In genomic region chr5:115415111-115416085, GRCm38 (mm10) we compare ENCODE assay signal across 8 mouse cellular contexts. TPM values are rescaled to one million over a fixed set of nuclear protein-coding genes. Genes with fewer than 3 reads are reported as not detected.
DNase-seq lines count a peak whose midpoint lies in the region; ATAC-seq and TF ChIP-seq lines count a peak whose summit lies in the region.

No protein-coding gene starts in this region.

- H3K27me3 ChIP-seq in intestine, embryonic 14.5 days (replicated peaks; ENCODE audit: control insufficient read depth, insufficient read depth, low read length): no peaks in the 10 kb centered on the region
- no peaks in the 10 kb centered on the region for H3K27me3 ChIP-seq in intestine, embryonic 16.5 days (replicated peaks; ENCODE audit: control insufficient read depth, insufficient read depth, low read length)
- no peaks in the 10 kb centered on the region for H3K27me3 ChIP-seq in hindbrain, embryonic 14.5 days (ENCODE audit: control insufficient read depth, insufficient read depth, low read length)
- no peaks in the 10 kb centered on the region for H3K27me3 ChIP-seq in splenic B cell, adult 2 months (ENCODE audit: control insufficient read depth, insufficient read depth, low read length, poor library complexity, severe bottlenecking)

- H3K9me3 ChIP-seq in intestine, embryonic 14.5 days (ENCODE audit: control insufficient read depth, low read length): no peaks in the 10 kb centered on the region
- no peaks in the 10 kb centered on the region; the same call in 1 of the 2 replicates for H3K9me3 ChIP-seq in intestine, embryonic 16.5 days (ENCODE audit: control insufficient read depth, low read length)
- H3K9me3 ChIP-seq in hindbrain, embryonic 14.5 days (ENCODE audit: control insufficient read depth, low read length): no peaks in the 10 kb centered on the region

- 56% methylated on average over 24 of the region's 24 CpGs for whole genome bisulfite sequencing in intestine, embryonic 14.5 days
- 56% methylated on average over 24 of the region's 24 CpGs for WGBS in intestine, embryonic 16.5 days
- 48% methylated on average over 24 of the region's 24 CpGs for WGBS in hindbrain, embryonic 14.5 days

- no peak overlapping the region for H3K9ac ChIP-seq in intestine, embryonic 14.5 days (ENCODE audit: low read length)
- no peak overlapping the region for H3K9ac ChIP-seq in intestine, embryonic 16.5 days (ENCODE audit: low read depth, low read length)
- H3K9ac ChIP-seq in hindbrain, embryonic 14.5 days: no peak overlapping the region

- ATAC-seq in intestine, embryonic 14.5 days (replicated peaks; ENCODE audit: low FRiP score, low TSS enrichment, low read depth): no peak
- ATAC-seq in intestine, embryonic 16.5 days: no peak
- no peak for ATAC-seq in hindbrain, embryonic 14.5 days (ENCODE audit: low FRiP score)

- no peak overlapping the region for H3K27ac ChIP-seq in intestine, embryonic 14.5 days (ENCODE audit: low read depth)
- no peak overlapping the region for H3K27ac ChIP-seq in intestine, embryonic 16.5 days (ENCODE audit: low read length)
- no peak overlapping the region for H3K27ac ChIP-seq in hindbrain, embryonic 14.5 days
- H3K27ac ChIP-seq in layer of hippocampus, adult 2 months: no peak overlapping the region

- no peaks in the 10 kb centered on the region for H3K4me1 ChIP-seq in intestine, embryonic 14.5 days (replicated peaks; ENCODE audit: control insufficient read depth, insufficient read depth, low read length)
- H3K4me1 ChIP-seq in intestine, embryonic 16.5 days (ENCODE audit: control insufficient read depth, insufficient read depth, low read length): no peaks in the 10 kb centered on the region
- H3K4me1 ChIP-seq in hindbrain, embryonic 14.5 days (replicated peaks; ENCODE audit: control insufficient read depth, insufficient read depth, low read length): no peaks in the 10 kb centered on the region

- no peak for TF ChIP-seq CTCF in layer of hippocampus, adult 2 months (conservative IDR thresholded peaks at IDR 0.05)

- H3K4me3 ChIP-seq in intestine, embryonic 14.5 days (ENCODE audit: low read depth, low read length): no peak overlapping the region
- H3K4me3 ChIP-seq in intestine, embryonic 16.5 days (ENCODE audit: low read length): no peak overlapping the region
- 0 out of 2 replicates have a peak overlapping the region, but pooled peaks have one; percentile 11 for H3K4me3 ChIP-seq in hindbrain, embryonic 14.5 days (replicated peaks; ENCODE audit: low read length)
- no peak overlapping the region for H3K4me3 ChIP-seq in layer of hippocampus, adult 2 months

- peak overlapping the region; percentile 20; the same call in 1 of the 2 replicates for H3K4me2 ChIP-seq in intestine, embryonic 14.5 days (ENCODE audit: low read length)
- no peak overlapping the region for H3K4me2 ChIP-seq in intestine, embryonic 16.5 days (ENCODE audit: low read depth, low read length)
- peak overlapping the region; percentile 34 for H3K4me2 ChIP-seq in hindbrain, embryonic 14.5 days (replicated peaks)

- no peaks in the 10 kb centered on the region for H3K36me3 ChIP-seq in intestine, embryonic 14.5 days (ENCODE audit: control insufficient read depth, insufficient read depth, low read length)
- no peaks in the 10 kb centered on the region for H3K36me3 ChIP-seq in intestine, embryonic 16.5 days (ENCODE audit: control insufficient read depth, insufficient read depth, low read length)
- no peaks in the 10 kb centered on the region for H3K36me3 ChIP-seq in hindbrain, embryonic 14.5 days (replicated peaks; ENCODE audit: control insufficient read depth, insufficient read depth)
- H3K36me3 ChIP-seq in splenic B cell, adult 2 months (ENCODE audit: control insufficient read depth, insufficient read depth, low read length, poor library complexity, severe bottlenecking): no peaks in the 10 kb centered on the region

- DNase-seq in intestine, embryonic 14.5 days (ENCODE audit: low spot score): no peak
- DNase-seq in ZHBTc4 (ENCODE audit: low read depth, low spot score): peak; percentile 64
- DNase-seq in hindbrain, embryonic 14.5 days (ENCODE audit: low spot score): no peak
- DNase-seq in splenic B cell, adult 2 months (ENCODE audit: low read depth, low spot score): peak; percentile 38
- DNase-seq in layer of hippocampus, adult 2 months (ENCODE audit: low spot score in 2 of 2): no peak
- no peak for DNase-seq in spleen, postnatal 4 days (ENCODE audit: low spot score in 2 of 2)
- no peak for DNase-seq in urinary bladder, postnatal 10 days (ENCODE audit: low spot score)

RNA-seq across cellular contexts. Expression of gene Msi1, which starts 14.0 kb away (rescaled TPM):
- polyA plus RNA-seq in intestine, embryonic 14.5 days (2014; fragmentation: Nextera tagmentation; extraction: Ambion mirVana): 16.0 and 16.5 TPM in 2 replicates
- polyA plus RNA-seq in intestine, embryonic 16.5 days (2015; fragmentation: Nextera tagmentation; extraction: Ambion mirVana): 3.0 and 4.5 TPM in 2 replicates
- 59.6 and 60.2 TPM in 2 replicates for polyA plus RNA-seq in hindbrain, embryonic 14.5 days (2014; fragmentation: Nextera tagmentation; extraction: Ambion mirVana)
- total RNA-seq in layer of hippocampus, adult 2 months (2021): 10 to 100 TPM; 48.6 to 52.4 TPM

RNA-seq across cellular contexts. Expression of gene Pla2g1b, which starts 50.7 kb away (rescaled TPM):
- polyA plus RNA-seq in intestine, embryonic 14.5 days (2014; fragmentation: Nextera tagmentation; extraction: Ambion mirVana): 5.0 and 6.3 TPM in 2 replicates
- polyA plus RNA-seq in intestine, embryonic 16.5 days (2015; fragmentation: Nextera tagmentation; extraction: Ambion mirVana): 1.2 and 1.3 TPM in 2 replicates
- polyA plus RNA-seq in hindbrain, embryonic 14.5 days (2014; fragmentation: Nextera tagmentation; extraction: Ambion mirVana): 0.67 TPM in 1 of 2 replicates, not detected in the other
- not detected for total RNA-seq in layer of hippocampus, adult 2 months (2021)

Comparison
In these comparisons a context has a peak if more than half of its experiments do, and no peak if none do; other contexts are left out.
1. DNase-seq: peak in ZHBTc4 (single experiment) and splenic B cell, adult 2 months (single experiment); none in intestine, embryonic 14.5 days (single experiment), hindbrain, embryonic 14.5 days (single experiment), layer of hippocampus, adult 2 months (0 of 2), spleen, postnatal 4 days (0 of 2) and urinary bladder, postnatal 10 days (single experiment).